Mouse (Mus musculus): Measurements from ENCODE around the gene Mfsd12. TPM values are rescaled to one million over a fixed set of nuclear protein-coding genes. Genes with fewer than 3 reads are reported as not detected.
A peak's percentile ranks its signal among the peaks of the same experiment; 100 is the strongest.

The Mfsd12 gene
- total RNA-seq, 1 experiment: 28.7 TPM

DNA sequence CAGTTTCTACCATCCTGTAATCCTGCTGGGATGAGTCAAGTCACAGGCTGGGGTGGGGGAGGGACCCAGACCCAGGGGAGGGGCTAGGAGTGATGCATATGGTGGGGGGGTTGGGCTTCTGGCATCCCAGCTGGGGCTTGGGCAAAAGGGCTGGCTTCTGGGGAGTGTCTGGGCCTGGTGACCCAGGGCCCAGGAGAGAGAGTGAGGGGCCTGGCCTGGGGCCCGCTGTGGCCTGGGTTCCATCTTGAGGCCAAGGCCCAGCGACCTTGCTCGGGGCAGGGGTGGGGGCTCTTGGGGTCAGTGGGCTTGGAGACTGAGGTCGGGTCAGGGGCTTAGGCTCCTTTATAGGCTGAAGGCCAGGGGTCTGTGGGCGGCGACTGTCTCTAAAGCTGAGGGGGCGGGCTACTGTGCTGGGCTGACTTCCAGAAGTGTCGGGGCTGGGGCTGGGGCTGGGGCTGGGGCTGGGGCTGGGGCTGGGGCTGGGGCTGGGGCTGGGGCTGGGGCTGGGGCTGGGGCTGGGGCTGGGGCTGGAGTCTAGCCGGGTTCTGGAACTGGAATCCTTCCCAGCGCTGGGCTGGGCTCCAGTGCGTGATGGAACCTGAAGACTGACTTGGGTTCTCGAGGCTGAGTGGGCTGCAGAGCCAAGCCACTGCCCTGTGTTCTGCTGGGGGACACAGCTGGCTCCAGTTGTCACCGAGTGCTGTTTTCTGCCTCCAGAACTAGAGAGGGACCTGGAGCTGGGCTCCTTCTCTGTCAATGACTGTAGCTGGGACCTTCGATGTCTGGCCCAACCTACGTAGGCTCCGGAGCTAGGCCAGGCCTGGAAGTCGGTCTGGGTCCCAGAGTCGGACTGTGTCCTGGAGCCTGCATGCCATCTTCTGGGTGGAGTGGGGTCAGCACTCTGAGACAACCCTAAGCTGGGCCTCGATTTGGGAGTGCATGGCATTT is 21.6 kb upstream of the Mfsd12 start:
- DNase-seq (ENCODE audit: low read depth, low spot score): no peak
- in situ Hi-C loops (cut with MboI; ENCODE audit: low sequenced_read_pairs in 2 of 2, unreplicated experiment in 2 of 2): no loop called here

GRCm38 (mm10) chr10:81336558-81336957 is 20.7 kb upstream of the Mfsd12 start:
- DNase-seq (ENCODE audit: low read depth, low spot score): no peak
- in situ Hi-C loops (cut with MboI; ENCODE audit: low sequenced_read_pairs in 2 of 2, unreplicated experiment in 2 of 2): no loop called here
- H3K9me3 ChIP-seq (ENCODE audit: control insufficient read depth, insufficient read depth, low read depth, low read length): no peaks in the 10 kb centered on the region
- H3K36me3 ChIP-seq (ENCODE audit: control insufficient read depth, insufficient read depth, low read length, poor library complexity, severe bottlenecking): no peaks in the 10 kb centered on the region
- no peak overlapping the region for H3K4me3 ChIP-seq (ENCODE audit: insufficient read depth in 1 of 2, low read depth in 1 of 2, low read length in 2 of 2, poor library complexity in 1 of 2, severe bottlenecking in 1 of 2)
- no peak for TF ChIP-seq ZC3H11A (IDR thresholded peaks at IDR 0.05; ENCODE audit: borderline replicate concordance, low read depth, low read length)
- TF ChIP-seq MAFK (IDR thresholded peaks at IDR 0.05; ENCODE audit: insufficient read depth, low read depth, low read length): no peak
- no peak for TF ChIP-seq ZNF384 (IDR thresholded peaks at IDR 0.05; ENCODE audit: low read depth, low read length)
- TF ChIP-seq CHD2 (IDR thresholded peaks at IDR 0.05; ENCODE audit: low read depth, low read length): no peak
- no peak for TF ChIP-seq HCFC1 (IDR thresholded peaks at IDR 0.05; ENCODE audit: borderline replicate concordance, insufficient read depth, low read length)
- H3K4me1 ChIP-seq (ENCODE audit: control insufficient read depth in 2 of 2, insufficient read depth in 2 of 2, low read length in 2 of 2, poor library complexity in 1 of 2): peaks cover 0 to 36% of the 10 kb centered on the region in 2 experiments; a peak in 1 of 4 replicates
- no peak overlapping the region for H3K27ac ChIP-seq (ENCODE audit: insufficient read depth, low read depth, low read length, poor library complexity, severe bottlenecking)
- H3K9ac ChIP-seq (ENCODE audit: insufficient read depth, low read depth, low read length, poor library complexity, severe bottlenecking): no peak overlapping the region

More for the DNA sequence above, 21.6 kb upstream of the Mfsd12 start:
- H3K27ac ChIP-seq (ENCODE audit: insufficient read depth, low read depth, low read length, poor library complexity, severe bottlenecking): no peak overlapping the region
- peaks cover 0 to 28% of the 10 kb centered on the region in 2 experiments; a peak in 1 of 4 replicates for H3K4me1 ChIP-seq (ENCODE audit: control insufficient read depth in 2 of 2, insufficient read depth in 2 of 2, low read length in 2 of 2, poor library complexity in 1 of 2)
- H3K9ac ChIP-seq (ENCODE audit: insufficient read depth, low read depth, low read length, poor library complexity, severe bottlenecking): no peak overlapping the region
- H3K36me3 ChIP-seq (ENCODE audit: control insufficient read depth, insufficient read depth, low read length, poor library complexity, severe bottlenecking): no peaks in the 10 kb centered on the region
- H3K9me3 ChIP-seq (ENCODE audit: control insufficient read depth, insufficient read depth, low read depth, low read length): no peaks in the 10 kb centered on the region
- TF ChIP-seq HCFC1 (IDR thresholded peaks at IDR 0.05; ENCODE audit: borderline replicate concordance, insufficient read depth, low read length) (no peak), ZNF384 (IDR thresholded peaks at IDR 0.05; ENCODE audit: low read depth, low read length) (no peak), MAFK (IDR thresholded peaks at IDR 0.05; ENCODE audit: insufficient read depth, low read depth, low read length) (no peak), ZC3H11A (IDR thresholded peaks at IDR 0.05; ENCODE audit: borderline replicate concordance, low read depth, low read length) (no peak), CHD2 (IDR thresholded peaks at IDR 0.05; ENCODE audit: low read depth, low read length) (no peak)
- H3K4me3 ChIP-seq (ENCODE audit: insufficient read depth in 1 of 2, low read depth in 1 of 2, low read length in 2 of 2, poor library complexity in 1 of 2, severe bottlenecking in 1 of 2): peak overlapping the region in 1 of 2 experiments; percentile 9; a peak in 1 of 4 replicates

- TF ChIP-seq ZC3H11A (IDR thresholded peaks at IDR 0.05; ENCODE audit: borderline replicate concordance, low read depth, low read length) (no peak), CHD2 (IDR thresholded peaks at IDR 0.05; ENCODE audit: low read depth, low read length) (no peak), MAFK (IDR thresholded peaks at IDR 0.05; ENCODE audit: insufficient read depth, low read depth, low read length) (no peak), HCFC1 (IDR thresholded peaks at IDR 0.05; ENCODE audit: borderline replicate concordance, insufficient read depth, low read length) (no peak), ZNF384 (IDR thresholded peaks at IDR 0.05; ENCODE audit: low read depth, low read length) (no peak)
- H3K4me3 ChIP-seq (ENCODE audit: insufficient read depth in 1 of 2, low read depth in 1 of 2, low read length in 2 of 2, poor library complexity in 1 of 2, severe bottlenecking in 1 of 2): no peak overlapping the region
- in situ Hi-C loops (cut with MboI; ENCODE audit: low sequenced_read_pairs in 2 of 2, unreplicated experiment in 2 of 2): no loop called here
- H3K9ac ChIP-seq (ENCODE audit: insufficient read depth, low read depth, low read length, poor library complexity, severe bottlenecking): no peak overlapping the region; the same call in 1 of the 2 replicates
- H3K36me3 ChIP-seq (ENCODE audit: control insufficient read depth, insufficient read depth, low read length, poor library complexity, severe bottlenecking): no peaks in the 10 kb centered on the region
- peak overlapping the region; percentile 26; the same call in 1 of the 2 replicates for H3K27ac ChIP-seq (ENCODE audit: insufficient read depth, low read depth, low read length, poor library complexity, severe bottlenecking)
- peaks cover 0 to 21% of the 10 kb centered on the region in 2 experiments; a peak in 1 of 4 replicates for H3K4me1 ChIP-seq (ENCODE audit: control insufficient read depth in 2 of 2, insufficient read depth in 2 of 2, low read length in 2 of 2, poor library complexity in 1 of 2)
- H3K9me3 ChIP-seq (ENCODE audit: control insufficient read depth, insufficient read depth, low read depth, low read length): no peaks in the 10 kb centered on the region
- DNase-seq (ENCODE audit: low read depth, low spot score): peak; percentile 89
These were observed 16.5 kb upstream of the Mfsd12 start for GRCm38 (mm10) chr10:81340551-81341332.

DNA sequence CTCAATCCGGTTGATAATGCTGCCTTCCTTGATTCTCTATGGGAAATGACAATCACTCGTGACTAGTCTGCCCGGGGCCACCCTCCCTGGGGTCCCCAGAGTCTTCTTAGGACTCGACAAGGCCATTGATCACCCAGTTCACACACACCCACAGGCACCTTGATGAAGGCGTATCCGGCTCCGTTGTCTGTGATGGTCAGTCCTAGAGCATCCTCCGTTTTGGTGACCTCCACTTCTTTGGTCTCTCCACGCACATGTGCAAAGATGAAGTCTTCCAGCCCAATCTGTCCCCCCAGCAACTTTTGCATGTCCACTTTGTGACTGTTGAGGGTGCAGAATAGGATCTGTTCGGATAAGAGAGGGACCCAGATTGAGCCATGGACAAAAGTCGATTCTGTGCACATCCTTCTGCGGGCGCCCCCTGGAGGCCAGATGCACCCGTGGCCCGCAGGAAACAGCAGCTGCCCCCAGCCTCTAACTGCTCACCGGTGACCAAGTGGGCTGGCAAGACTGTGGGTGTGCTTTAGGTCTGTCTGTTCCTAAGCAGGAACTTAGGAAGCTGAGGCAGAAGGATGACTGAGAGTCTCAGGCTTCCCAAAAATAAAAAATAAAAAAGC is 15.8 kb upstream of the Mfsd12 start:
- H3K36me3 ChIP-seq (ENCODE audit: control insufficient read depth, insufficient read depth, low read length, poor library complexity, severe bottlenecking): no peaks in the 10 kb centered on the region
- H3K4me3 ChIP-seq (ENCODE audit: insufficient read depth in 1 of 2, low read depth in 1 of 2, low read length in 2 of 2, poor library complexity in 1 of 2, severe bottlenecking in 1 of 2): no peak overlapping the region

More for the DNA sequence above, 15.8 kb upstream of the Mfsd12 start:
- in situ Hi-C loops (cut with MboI; ENCODE audit: low sequenced_read_pairs in 2 of 2, unreplicated experiment in 2 of 2): no loop called here
- Histone ChIP-seq H3K4me1 (ENCODE audit: control insufficient read depth in 2 of 2, insufficient read depth in 2 of 2, low read length in 2 of 2, poor library complexity in 1 of 2) (peaks cover 0 to 18% of the 10 kb centered on the region in 2 experiments; a peak in 2 of 4 replicates), H3K9ac (ENCODE audit: insufficient read depth, low read depth, low read length, poor library complexity, severe bottlenecking) (no peak overlapping the region), H3K27ac (ENCODE audit: insufficient read depth, low read depth, low read length, poor library complexity, severe bottlenecking) (peak overlapping the region; percentile 26; the same call in 1 of the 2 replicates), H3K9me3 (ENCODE audit: control insufficient read depth, insufficient read depth, low read depth, low read length) (no peaks in the 10 kb centered on the region)
- no peak for DNase-seq (ENCODE audit: low read depth, low spot score)
- TF ChIP-seq ZNF384 (IDR thresholded peaks at IDR 0.05; ENCODE audit: low read depth, low read length) (no peak), CHD2 (IDR thresholded peaks at IDR 0.05; ENCODE audit: low read depth, low read length) (no peak), MAFK (IDR thresholded peaks at IDR 0.05; ENCODE audit: insufficient read depth, low read depth, low read length) (no peak), ZC3H11A (IDR thresholded peaks at IDR 0.05; ENCODE audit: borderline replicate concordance, low read depth, low read length) (no peak), HCFC1 (IDR thresholded peaks at IDR 0.05; ENCODE audit: borderline replicate concordance, insufficient read depth, low read length) (no peak)

Measured in ES-E14 (cell line).